Mouse (Mus musculus): Measurements from ENCODE around the gene Rwdd2b.

Rwdd2b gene

GRCm38 (mm10) chr16:87405001-87405400 is 35.4 kb downstream of the Rwdd2b start:
- DNase-seq = peak; percentile 30

GRCm38 (mm10) chr16:87393813-87394548 is 46.4 kb downstream of the Rwdd2b start:
- peak; percentile 79 for DNase-seq

GRCm38 (mm10) chr16:87387444-87387977 is 52.9 kb downstream of the Rwdd2b start:
- no peak for DNase-seq

- no peak for DNase-seq
Observed at GRCm38 (mm10) chr16:87384366-87384765, 56.0 kb downstream of the Rwdd2b start.
